Mouse (Mus musculus) spleen, postnatal 4 days (tissue): Measurements from ENCODE around the gene Dtnb.

Source experiments
- DNase-seq, 2 experiments: peaks; one replicate each; pipeline ENCODE4 v3.0.0; 2022; ENCODE audit warnings: low spot score in 2 of 2

The Dtnb gene

DNA sequence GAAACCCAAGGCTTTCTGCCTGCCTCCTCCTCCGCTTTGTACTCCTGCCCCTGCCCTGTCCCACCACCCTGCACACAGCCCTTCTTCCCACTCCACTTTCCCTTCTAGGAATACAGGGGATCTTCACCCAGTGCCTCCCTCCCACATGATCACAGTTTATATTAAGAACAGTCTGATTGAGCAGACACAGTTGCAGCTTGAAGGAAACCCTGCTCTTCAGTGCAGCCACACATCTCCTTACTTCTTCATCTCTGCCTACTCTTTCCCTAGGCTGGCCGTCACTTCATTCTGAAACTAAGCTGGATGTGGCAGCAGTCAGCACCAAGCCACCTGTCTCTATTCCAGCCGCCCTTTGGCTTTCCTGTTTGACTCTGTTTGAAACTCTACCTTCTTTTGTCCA, 201.5 kb downstream of the Dtnb start:
- DNase-seq = no peak

DNA sequence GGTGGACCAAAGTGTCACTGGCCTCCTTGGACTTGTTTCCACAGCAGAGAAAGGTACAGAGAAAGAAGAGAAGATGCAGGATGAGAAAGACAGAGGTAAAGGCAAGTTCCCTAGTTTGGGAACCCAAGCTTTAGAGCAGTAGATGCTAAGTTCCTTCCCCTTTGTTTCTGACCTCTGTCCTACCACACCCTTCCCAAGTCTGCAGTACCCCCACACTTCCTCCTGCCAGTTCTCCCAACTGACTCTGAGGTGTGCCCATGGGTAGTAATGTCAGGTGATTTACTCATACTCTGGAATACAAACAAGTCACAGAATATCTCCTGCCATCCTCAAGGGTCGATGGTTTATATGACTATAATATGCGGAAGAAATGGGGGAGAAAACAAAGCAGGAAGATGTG, 203.8 kb downstream of the Dtnb start:
- no peak for DNase-seq

DNA sequence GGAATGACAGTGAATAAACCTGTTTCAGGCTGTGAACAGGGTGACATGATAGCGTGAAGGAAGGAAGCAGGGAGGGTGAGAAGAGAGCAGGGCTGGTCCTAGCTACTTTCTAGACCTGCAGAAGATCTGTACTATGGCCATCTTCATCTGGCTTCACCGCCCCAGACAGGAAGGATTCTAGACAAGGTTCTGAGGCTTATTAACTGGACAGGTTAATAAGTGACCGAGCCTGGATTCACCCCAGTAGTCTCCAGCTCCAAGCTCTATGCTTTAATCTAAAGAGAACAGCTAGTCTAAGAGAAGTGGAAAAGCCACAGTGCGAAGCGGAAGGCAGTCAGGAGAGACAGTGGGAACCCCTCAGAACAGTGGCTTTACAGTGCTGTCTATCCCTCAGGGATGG, 205.5 kb downstream of the Dtnb start:
- no peak for DNase-seq

- DNase-seq = no peak
Measured at GRCm38 (mm10) chr12:3778286-3778685, 206.1 kb downstream of the Dtnb start.

- no peak for DNase-seq
Measured at GRCm38 (mm10) chr12:3779639-3780038, 207.5 kb downstream of the Dtnb start.

DNA sequence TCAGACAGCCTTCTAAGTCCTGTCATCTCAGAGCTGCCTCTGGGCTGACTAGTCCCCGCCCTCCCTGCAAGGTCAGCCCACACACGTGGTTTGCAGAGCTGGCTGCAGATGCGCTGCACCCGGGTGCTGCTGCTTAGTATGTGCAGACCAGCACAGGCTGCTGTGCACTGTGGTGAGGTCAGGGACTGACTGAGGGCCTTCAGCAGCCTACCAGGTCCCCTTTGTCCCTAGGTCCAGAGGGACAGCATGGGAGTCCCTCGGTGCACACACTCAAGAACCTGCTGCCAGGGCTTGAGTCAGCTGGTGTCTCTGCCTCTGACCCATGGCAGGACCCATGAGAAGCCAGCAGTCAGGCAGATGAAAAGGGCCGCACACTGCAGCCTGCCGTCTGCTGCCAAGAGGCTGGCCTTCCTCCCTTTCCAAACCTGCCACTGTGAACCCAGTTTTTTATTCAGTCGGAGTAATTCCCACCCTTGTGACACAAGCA, 208.3 kb downstream of the Dtnb start:
- peak; percentile 62 to 75 for DNase-seq

GRCm38 (mm10) chr12:3780931-3781471, 208.8 kb downstream of the Dtnb start:
- no peak for DNase-seq

DNA sequence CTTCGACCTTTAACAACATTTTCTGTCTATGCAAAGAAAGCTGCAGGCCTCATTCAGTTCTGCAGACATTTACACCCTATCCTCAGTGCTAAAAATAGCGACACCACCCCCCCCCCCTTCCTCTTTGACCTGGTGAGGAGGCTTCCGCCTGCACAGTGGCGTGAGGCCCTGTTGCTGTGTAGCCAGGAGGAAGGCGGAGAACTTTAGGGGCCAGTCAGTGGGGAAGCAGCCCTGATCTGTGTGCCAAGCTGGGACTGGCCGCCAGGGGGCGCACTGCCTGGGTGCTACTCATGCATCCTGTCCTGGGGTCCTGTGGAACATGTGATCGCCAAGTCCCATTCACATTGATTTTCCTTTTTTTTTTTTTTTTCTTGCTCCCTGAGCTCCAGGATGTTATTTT, 209.3 kb downstream of the Dtnb start:
- peak; percentile 89 to 97 for DNase-seq

GRCm38 (mm10) chr12:3783196-3783825, 211.1 kb downstream of the Dtnb start:
- DNase-seq = no peak

GRCm38 (mm10) chr12:3784258-3784657, 212.1 kb downstream of the Dtnb start:
- no peak for DNase-seq

GRCm38 (mm10) chr12:3784729-3785128, 212.5 kb downstream of the Dtnb start:
- no peak for DNase-seq

DNA sequence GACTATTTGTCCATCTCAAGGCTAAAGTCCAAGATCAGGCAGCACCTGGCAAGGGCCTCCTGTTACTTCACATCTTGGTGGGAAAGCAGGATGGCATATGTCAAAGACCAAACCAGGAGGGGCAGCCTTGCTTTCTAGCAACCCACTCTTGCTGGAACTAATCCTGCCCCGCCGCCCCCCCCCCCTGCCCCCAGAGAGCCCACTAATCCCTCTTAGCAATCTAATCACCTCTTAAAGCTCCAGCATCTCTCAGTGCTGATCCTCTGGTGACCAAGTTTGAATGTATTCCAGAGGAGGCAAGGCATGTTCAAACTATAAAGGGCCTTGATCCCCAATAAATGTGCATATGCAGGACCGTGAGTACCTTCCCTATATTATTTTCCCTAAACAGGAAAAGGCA, 214.9 kb downstream of the Dtnb start:
- DNase-seq = no peak

- DNase-seq = no peak
Measured at GRCm38 (mm10) chr12:3787541-3787940, 215.4 kb downstream of the Dtnb start.

DNA sequence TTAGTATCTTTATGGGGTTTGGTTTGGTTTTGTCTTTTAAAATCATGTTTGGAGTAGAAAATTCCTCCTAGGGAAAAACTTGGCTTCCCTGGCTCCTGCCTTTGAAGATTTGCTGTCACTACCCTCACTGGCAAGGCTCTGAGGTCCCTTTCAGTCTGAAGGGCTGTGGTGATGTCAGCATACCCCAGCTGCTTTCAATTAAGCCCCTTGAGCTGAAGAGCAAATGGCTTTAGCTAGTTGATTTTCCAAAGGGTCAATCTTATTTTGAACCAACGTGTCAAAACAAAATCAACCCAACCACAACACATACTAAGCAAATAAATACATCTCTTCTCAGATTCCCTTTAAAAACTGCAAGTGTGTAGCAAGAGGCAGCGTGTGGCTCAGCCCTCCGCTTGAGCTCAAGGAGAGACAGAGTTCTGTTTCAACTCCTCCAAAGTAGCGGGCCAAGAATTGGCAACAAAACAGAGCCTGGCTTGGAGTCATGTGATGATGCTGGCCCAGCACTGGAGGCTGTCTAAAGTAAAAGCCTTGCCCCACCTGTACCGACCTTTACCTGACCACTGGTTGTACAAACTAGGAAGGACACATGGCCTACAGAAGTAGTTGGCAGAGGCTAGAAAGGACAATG, 216.4 kb downstream of the Dtnb start:
- DNase-seq = no peak

GRCm38 (mm10) chr12:3789626-3790185, 217.5 kb downstream of the Dtnb start:
- no peak for DNase-seq

- no peak for DNase-seq
Measured at GRCm38 (mm10) chr12:3791257-3791656, 219.1 kb downstream of the Dtnb start.

- peak; percentile 90 to 97 for DNase-seq
Measured at GRCm38 (mm10) chr12:3791732-3792131, 219.6 kb downstream of the Dtnb start.

GRCm38 (mm10) chr12:3792248-3792647, 220.1 kb downstream of the Dtnb start:
- DNase-seq = no peak

DNA sequence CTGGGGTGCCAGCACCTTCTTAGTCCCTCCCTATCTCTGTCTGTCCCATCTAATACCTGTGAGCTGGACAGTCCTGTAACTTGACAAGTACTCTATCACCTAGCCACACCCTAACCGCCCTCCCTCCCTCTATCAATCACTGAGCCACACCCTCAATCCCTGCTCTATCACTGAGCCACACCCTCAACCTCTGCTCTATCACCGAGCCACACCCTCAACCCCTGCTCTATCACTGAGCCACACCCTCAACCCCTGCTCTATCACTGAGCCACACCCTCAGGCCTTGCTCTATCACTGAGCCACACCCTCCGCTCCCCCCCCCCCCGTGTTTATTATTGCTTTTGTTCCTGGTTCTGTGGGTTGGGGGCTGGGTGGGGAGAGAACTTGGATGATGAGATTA, 223.4 kb downstream of the Dtnb start:
- DNase-seq = no peak

DNA sequence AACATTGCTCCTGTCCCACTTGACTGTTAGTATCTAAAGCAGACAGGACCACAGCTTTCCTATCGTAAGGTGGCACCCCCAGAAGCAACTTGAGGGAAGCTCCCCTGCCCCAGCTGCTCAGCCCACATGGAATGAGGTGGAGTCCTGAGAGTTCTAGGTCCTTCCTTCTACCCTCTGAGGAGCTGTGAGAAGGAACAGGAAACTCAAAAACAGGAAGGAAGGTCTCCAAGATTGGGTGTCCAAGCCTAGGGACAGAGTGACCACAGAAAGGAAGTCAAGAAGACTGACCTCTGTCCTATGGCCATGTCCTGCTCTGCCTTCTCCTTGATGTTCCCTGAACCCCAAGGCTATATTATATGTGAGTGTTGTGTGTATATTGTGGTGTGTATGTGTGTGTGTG, 227.4 kb downstream of the Dtnb start:
- no peak for DNase-seq

GRCm38 (mm10) chr12:3805852-3806251, 233.7 kb downstream of the Dtnb start, which contains the start of gene Dnmt3a:
Gene Dnmt3a (plus strand): TSS chr12:3806007.
- DNase-seq = no peak

GRCm38 (mm10) chr12:3806271-3806684, 234.1 kb downstream of the Dtnb start:
- DNase-seq = peak; percentile 79 to 89
